Mouse (Mus musculus): ENCODE data around the gene Ptk6.

DNA sequence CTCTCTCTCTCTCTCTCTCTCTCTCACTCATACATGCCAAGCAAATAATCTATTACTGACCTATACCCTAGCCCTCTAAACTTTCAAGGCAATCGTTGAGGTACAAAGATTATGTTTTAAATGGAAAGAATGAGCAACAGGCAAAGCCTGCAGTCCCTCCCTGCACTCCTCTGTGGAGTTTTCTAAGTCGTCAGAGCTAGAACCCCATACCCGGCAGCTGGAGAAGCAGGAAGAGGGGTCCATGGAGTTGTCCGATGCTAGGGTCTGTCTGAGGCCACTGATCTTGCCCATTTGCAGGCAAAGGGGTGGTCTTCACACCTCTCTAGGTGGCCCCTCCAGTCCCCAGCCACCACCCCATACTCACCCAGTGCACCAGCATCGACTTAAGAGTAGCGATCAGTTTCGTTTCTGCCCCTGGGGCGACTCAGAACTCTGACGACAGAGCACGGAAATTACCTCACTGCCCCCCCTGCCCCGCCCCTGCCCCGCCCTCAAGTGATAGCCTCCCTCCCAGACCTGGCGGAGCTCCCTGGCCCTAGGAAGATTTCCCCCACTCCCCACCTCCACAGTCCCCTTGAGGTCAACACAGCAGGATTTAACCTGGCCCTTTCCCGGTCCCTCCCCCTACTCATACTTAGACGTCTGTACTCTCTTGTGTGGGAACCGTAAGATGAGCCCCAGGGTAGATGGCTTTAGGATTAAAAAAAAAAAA is 39.2 kb upstream of the Ptk6 start, which contains the start of gene Helz2:
- no peak for TF ChIP-seq CTCF (IDR thresholded peaks at IDR 0.05; ENCODE audit: low read depth, low read length)
- TF ChIP-seq GATA1 (IDR thresholded peaks at IDR 0.05; ENCODE audit: borderline replicate concordance, low read length): no peak

Data from G1E (cell line).